Mouse (Mus musculus) liver, adult (tissue): ENCODE data around the gene Dnajb9.

Experiments used
- GATA4 ChIP-seq: IDR thresholded peaks from 2 replicates; pipeline ENCODE4 v1.6.1; 2014; ENCODE audit warnings: mild to moderate bottlenecking, low read length; ENCODE audit not compliant: insufficient replicate concordance

The Dnajb9 gene

GRCm38 (mm10) chr12:44177038-44177355 is 33.1 kb downstream of the Dnajb9 start:
- no peak for TF ChIP-seq GATA4

DNA sequence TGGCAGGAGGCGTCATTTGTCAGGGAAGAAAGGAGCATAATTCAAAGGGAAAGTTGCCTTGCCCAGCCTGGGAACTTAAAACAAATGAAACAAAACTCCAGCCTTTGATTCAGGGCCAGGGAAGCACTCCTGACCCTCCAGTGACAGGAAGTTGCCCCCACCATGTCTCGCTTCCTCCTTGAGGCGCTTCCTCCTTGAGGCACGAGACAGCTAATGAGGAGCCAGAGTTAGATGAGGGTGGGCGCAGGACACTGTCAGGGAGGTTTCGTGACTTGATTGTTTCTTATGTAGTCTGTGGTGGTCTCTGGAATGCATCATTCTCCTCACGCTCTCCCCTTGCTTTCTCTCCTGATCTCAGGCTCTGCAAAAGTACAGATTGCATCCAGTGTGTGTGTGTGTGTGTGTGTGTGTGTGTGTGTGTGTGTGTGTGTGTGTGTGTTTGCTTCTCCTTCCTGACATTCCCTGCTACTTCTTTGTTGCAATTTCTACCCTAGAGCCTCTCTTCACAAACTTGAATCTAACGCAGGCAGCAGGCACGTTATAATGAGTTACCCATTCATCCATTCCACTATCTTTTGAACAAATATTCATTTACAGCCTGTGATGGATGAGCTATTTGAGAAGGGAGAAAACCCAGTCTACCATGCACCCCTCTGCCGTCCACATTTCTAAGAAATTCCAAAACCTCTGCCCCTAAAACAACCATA is 33.6 kb downstream of the Dnajb9 start:
- no peak for TF ChIP-seq GATA4

DNA sequence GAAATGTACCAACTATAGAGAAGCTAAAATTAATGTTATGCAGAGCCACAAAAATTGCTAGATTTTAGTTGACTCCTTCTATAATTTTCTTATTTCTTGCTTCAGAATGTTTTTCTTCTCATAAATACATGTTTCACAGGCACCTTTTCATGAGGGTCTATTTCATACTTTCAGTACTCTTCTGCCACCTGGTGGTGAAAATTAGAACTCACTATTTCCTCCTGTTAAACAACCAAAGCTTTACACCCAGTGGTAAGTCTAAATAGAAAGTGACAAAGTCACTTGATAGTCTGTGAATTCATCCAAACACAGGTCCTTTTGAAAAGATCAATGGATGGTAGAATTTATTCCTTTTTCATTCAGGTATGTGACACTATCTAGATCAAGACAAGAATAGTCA is 43.2 kb downstream of the Dnajb9 start:
- no peak for TF ChIP-seq GATA4

DNA sequence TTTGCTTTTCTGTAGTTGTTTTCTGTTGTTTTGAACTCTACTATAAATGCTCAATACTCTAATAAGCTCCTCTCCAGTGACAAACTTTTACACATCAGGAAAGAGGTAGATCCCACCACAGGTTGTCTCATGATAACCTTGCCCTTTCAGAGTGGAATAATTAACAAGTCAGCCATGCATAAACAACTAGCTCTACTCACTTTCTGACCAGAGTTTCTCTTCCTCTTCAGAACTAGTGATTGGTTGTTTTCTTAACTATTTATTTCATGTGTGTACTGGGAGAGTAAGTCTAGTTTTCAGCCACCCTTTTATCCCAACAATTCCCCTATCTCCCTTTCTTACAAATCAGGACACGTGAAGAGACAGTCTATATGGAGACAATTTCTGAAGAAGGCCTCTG is 50.8 kb downstream of the Dnajb9 start:
- TF ChIP-seq GATA4, result no peak
